Mouse (Mus musculus) retina, adult 2 months (tissue): Measurements from ENCODE around the gene Sctr.

Source experiments
- DNase-seq: peaks from one replicate; pipeline ENCODE4 v3.0.0-alpha.2; 2012; ENCODE audit warnings: low read depth, low spot score

Gene Sctr

GRCm38 (mm10) chr1:120006844-120007790 is at the start of gene Sctr:
Gene Sctr, plus strand, starts transcription at chr1:120006894.
- DNase-seq, result no peak

GRCm38 (mm10) chr1:119957716-119958222 is 48.9 kb upstream of the Sctr start:
- no peak for DNase-seq

GRCm38 (mm10) chr1:119959464-119959863 is 47.2 kb upstream of the Sctr start:
- DNase-seq, result no peak

- no peak for DNase-seq
Measured at GRCm38 (mm10) chr1:119959920-119960319, 46.8 kb upstream of the Sctr start.

- no peak for DNase-seq
Measured at GRCm38 (mm10) chr1:119965804-119966514, 40.7 kb upstream of the Sctr start.

GRCm38 (mm10) chr1:119973117-119973516 is 33.6 kb upstream of the Sctr start:
- no peak for DNase-seq

GRCm38 (mm10) chr1:119975141-119975540 is 31.6 kb upstream of the Sctr start:
- DNase-seq, result no peak

- DNase-seq, result no peak
Measured at GRCm38 (mm10) chr1:119986555-119986954, 20.1 kb upstream of the Sctr start.

- no peak for DNase-seq
Measured at GRCm38 (mm10) chr1:119996798-119997581, 9.7 kb upstream of the Sctr start, which contains the start of gene Cfap221. Gene Cfap221, minus strand, starts transcription at chr1:119997234.

GRCm38 (mm10) chr1:119997644-119998043 is 9.1 kb upstream of the Sctr start:
- no peak for DNase-seq

GRCm38 (mm10) chr1:120007851-120008588 is 1.3 kb downstream of the Sctr start:
- no peak for DNase-seq

- DNase-seq, result no peak
Measured at GRCm38 (mm10) chr1:120012638-120013037, 5.9 kb downstream of the Sctr start.

GRCm38 (mm10) chr1:120013111-120013510 is 6.4 kb downstream of the Sctr start:
- peak; percentile 18 for DNase-seq

- DNase-seq, result no peak
Measured at GRCm38 (mm10) chr1:120016240-120016639, 9.5 kb downstream of the Sctr start.

- DNase-seq, result no peak
Measured at GRCm38 (mm10) chr1:120018900-120019299, 12.2 kb downstream of the Sctr start.

GRCm38 (mm10) chr1:120019428-120019827 is 12.7 kb downstream of the Sctr start:
- no peak for DNase-seq

- DNase-seq, result no peak
Measured at GRCm38 (mm10) chr1:120020322-120020897, 13.7 kb downstream of the Sctr start.

- DNase-seq, result no peak
Measured at GRCm38 (mm10) chr1:120021951-120022350, 15.3 kb downstream of the Sctr start.

- no peak for DNase-seq
Measured at GRCm38 (mm10) chr1:120024331-120025049, 17.8 kb downstream of the Sctr start.

- DNase-seq, result no peak
Measured at GRCm38 (mm10) chr1:120025050-120025439, 18.4 kb downstream of the Sctr start.
